Mouse (Mus musculus) testis, adult 2 months (tissue): ENCODE results near the gene Pcx. TPM values are rescaled to one million over a fixed set of nuclear protein-coding genes. Genes with fewer than 3 reads are reported as not detected.

Source experiments
- H3K27ac ChIP-seq: fragments of 200-500 bp; 2 replicates; pipeline ENCODE4 v1.5.1; 2012; ENCODE audit warnings: low read depth, low read length; ENCODE audit not compliant: control insufficient read depth, insufficient read depth
- H3K27me3 ChIP-seq: fragments of 200-500 bp; 2 replicates; pipeline ENCODE4 v1.6.1; 2012; ENCODE audit warnings: mild to moderate bottlenecking, low read length, moderate library complexity; ENCODE audit not compliant: control insufficient read depth, insufficient read depth
- H3K36me3 ChIP-seq: fragments of 200-500 bp; 2 replicates; pipeline ENCODE4 v1.6.1; 2012; ENCODE audit warnings: mild to moderate bottlenecking, low read length; ENCODE audit not compliant: control insufficient read depth, insufficient read depth
- H3K4me1 ChIP-seq: fragments of 200-500 bp; 2 replicates; pipeline ENCODE4 v1.6.1; 2012; ENCODE audit warnings: low read length; ENCODE audit not compliant: control insufficient read depth, insufficient read depth
- H3K4me3 ChIP-seq: fragments of 200-500 bp; 2 replicates; pipeline ENCODE4 v1.5.1; 2012; ENCODE audit warnings: low read depth, mild to moderate bottlenecking, low read length, moderate library complexity, mixed read lengths; ENCODE audit not compliant: control insufficient read depth
- CTCF ChIP-seq: fragments of 200-500 bp; IDR thresholded peaks from 2 replicates; pipeline ENCODE4 v1.5.1; 2012; ENCODE audit warnings: low read depth, mild to moderate bottlenecking, inconsistent platforms, low read length, moderate library complexity; ENCODE audit not compliant: control insufficient read depth, insufficient read depth, insufficient replicate concordance
- POLR2A ChIP-seq: fragments of 200-500 bp; IDR thresholded peaks from 2 replicates; pipeline ENCODE4 v1.6.1; 2012; ENCODE audit warnings: low read depth, mild to moderate bottlenecking, inconsistent platforms, low read length, moderate library complexity; ENCODE audit not compliant: control insufficient read depth
- polyA plus RNA-seq: library from polyadenylated mRNA; depleted of rRNA; stranded (reverse); fragments of >200 nt; gene quantifications from 2 replicates; pipeline ENCODE4 v1.2.3, GENCODE M21; 2012

Gene Pcx
- polyA plus RNA-seq, 1 experiment = 14.3 TPM

GRCm38 (mm10) chr19:4498062-4498933 is 12.0 kb upstream of the Pcx start, which contains the start of gene 2010003K11Rik:
Gene 2010003K11Rik (minus strand): TSS chr19:4498583.
- Histone ChIP-seq H3K36me3 (no peaks in the 10 kb centered on the region), H3K4me3 (no peak within 1 kb of the TSS), H3K4me1 (peaks cover 12% of the 10 kb centered on the region), H3K27me3 (no peaks in the 10 kb centered on the region), H3K27ac (no peak within 1 kb of the TSS)
- no peak for TF ChIP-seq POLR2A
- no peak for TF ChIP-seq CTCF

GRCm38 (mm10) chr19:4502701-4503100 is 7.6 kb upstream of the Pcx start:
- TF ChIP-seq CTCF (no peak), POLR2A (no peak)
- Histone ChIP-seq H3K4me3 (no peak overlapping the region), H3K27ac (no peak overlapping the region), H3K36me3 (no peaks in the 10 kb centered on the region), H3K27me3 (no peaks in the 10 kb centered on the region), H3K4me1 (peaks cover 5% of the 10 kb centered on the region)

DNA sequence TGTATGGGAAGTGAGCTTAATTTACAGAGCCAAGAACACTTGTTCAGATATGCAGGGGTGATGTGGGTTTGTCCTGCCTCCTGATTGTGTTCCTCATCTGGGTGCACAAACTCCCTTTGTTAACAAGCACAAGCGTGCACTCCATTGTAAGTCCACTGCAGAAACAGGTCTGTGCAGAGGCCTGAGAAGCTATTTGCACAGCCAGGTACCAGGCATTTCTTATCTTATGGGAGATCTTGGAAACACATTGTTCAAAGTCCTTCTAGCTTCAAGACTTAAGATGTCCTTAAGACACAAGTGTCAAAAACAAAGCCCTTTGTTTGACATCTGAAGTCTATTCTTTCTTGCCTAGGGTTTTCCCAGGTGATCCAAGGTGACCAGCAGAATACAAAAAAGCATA is 5.4 kb upstream of the Pcx start:
- Histone ChIP-seq H3K27me3 (no peaks in the 10 kb centered on the region), H3K4me1 (no peaks in the 10 kb centered on the region), H3K27ac (no peak overlapping the region), H3K4me3 (no peak overlapping the region), H3K36me3 (no peaks in the 10 kb centered on the region)
- no peak for TF ChIP-seq POLR2A
- no peak for TF ChIP-seq CTCF

DNA sequence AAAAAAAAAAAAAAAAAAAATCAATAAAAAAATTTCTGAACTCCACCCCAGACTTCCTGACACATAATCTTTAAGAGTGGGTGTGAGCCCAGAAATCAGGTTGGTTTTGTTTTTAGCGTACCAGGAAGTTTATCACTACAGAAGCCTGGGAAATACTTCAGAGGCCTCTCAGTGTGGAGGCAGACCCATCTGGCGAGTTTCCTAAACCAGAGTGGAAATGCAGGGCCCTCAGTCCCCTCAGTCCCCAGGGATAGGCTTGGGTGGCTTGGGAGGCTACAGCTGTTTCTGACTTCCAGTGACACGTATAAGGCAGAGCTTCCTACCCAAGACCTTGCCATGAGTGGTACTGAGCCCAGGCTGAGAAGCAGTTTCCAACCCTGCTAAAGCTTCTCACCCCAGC is 2.5 kb upstream of the Pcx start:
- no peak overlapping the region for H3K27ac ChIP-seq
- H3K4me3 ChIP-seq = no peak overlapping the region
- H3K36me3 ChIP-seq = no peaks in the 10 kb centered on the region
- H3K4me1 ChIP-seq = peaks cover 5% of the 10 kb centered on the region
- H3K27me3 ChIP-seq = no peaks in the 10 kb centered on the region
- no peak for TF ChIP-seq POLR2A
- TF ChIP-seq CTCF = no peak

DNA sequence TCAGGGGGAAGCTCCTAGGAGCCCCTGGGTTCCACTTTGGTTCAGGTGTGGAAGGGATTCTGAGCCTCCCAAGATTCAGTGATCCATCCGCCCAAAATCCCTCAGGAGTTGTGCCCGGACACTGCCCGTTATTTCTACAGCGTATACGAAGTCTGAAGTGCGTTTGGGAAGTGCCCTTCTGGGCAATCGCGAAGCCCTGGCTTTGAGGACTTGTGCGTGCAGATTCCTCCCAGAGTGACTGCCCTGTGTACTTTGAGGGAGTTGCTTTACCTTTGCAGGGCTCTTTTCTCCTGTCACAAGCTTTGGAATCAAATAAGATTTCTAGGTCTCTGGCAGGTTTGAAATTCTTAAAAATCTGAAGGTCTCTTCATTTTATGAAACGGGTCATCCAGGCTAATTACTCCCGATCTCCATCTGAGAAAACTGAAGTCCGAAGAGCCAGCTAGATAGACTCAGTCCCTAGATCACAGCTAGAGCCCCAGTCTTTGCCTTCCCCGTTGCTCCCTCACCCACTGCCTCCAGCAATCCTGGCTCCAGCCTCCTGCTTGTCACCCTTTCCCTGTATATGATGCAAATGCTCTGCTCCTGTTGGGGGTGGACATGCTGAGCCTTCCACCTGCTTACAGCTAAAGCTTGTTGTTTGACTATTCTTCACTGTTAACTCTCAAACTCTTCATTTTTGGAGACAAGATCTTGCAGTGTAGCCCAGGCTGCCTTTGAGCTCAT is 1.0 kb downstream of the Pcx start:
- H3K4me3 ChIP-seq = 0 out of 2 replicates have a peak overlapping the region, but pooled peaks have one; percentile 2
- H3K4me1 ChIP-seq = peaks cover 5% of the 10 kb centered on the region
- no peak overlapping the region for H3K27ac ChIP-seq
- TF ChIP-seq POLR2A (no peak), CTCF (no peak)
- H3K36me3 ChIP-seq = no peaks in the 10 kb centered on the region
- H3K27me3 ChIP-seq = no peaks in the 10 kb centered on the region

DNA sequence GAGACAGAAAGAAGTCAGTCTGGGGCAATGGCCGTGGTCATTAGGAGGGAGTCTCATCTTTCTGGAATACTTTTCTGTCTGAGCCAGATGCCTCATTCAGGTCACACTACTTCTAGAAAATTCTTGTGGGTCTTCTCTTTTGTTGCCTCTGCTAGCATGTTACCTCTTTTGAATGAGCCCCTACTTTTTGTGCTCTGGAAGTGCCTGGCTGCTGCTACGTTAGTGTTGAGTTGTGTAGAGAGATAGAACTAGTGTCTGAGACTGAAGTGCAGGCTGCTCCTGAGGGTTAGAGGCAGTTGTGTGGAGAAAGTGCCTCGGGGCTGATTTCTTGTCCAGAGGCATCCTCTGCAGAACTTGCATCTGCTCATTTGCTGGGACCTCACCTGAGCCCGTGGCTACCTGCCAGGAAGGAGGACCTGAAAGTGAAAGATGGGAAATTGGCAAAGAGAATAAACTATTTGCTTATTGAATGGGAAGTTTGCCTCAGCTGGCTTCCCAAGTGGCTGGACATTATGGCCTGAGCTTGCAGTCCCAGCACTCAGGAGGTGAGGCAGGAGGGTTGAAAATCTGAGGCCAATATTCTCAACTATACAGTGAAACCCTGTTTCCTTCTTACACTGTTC is 3.1 kb downstream of the Pcx start:
- Histone ChIP-seq H3K36me3 (no peaks in the 10 kb centered on the region), H3K4me3 (no peak overlapping the region), H3K27ac (no peak overlapping the region), H3K27me3 (no peaks in the 10 kb centered on the region), H3K4me1 (peaks cover 5% of the 10 kb centered on the region)
- TF ChIP-seq POLR2A (no peak), CTCF (no peak)

GRCm38 (mm10) chr19:4515746-4516145 is 5.5 kb downstream of the Pcx start:
- Histone ChIP-seq H3K4me3 (no peak overlapping the region), H3K27me3 (no peaks in the 10 kb centered on the region), H3K36me3 (no peaks in the 10 kb centered on the region), H3K27ac (no peak overlapping the region), H3K4me1 (peaks cover 4% of the 10 kb centered on the region)
- TF ChIP-seq POLR2A (no peak), CTCF (no peak)
